Mouse (Mus musculus) lung, embryonic 14.5 days (tissue): ENCODE results near the gene Serinc5. TPM values are rescaled to one million over a fixed set of nuclear protein-coding genes. Genes with fewer than 3 reads are reported as not detected.

ENCODE experiments used
- ATAC-seq: fragments of 200-750 bp; cut with Nextera tagmentation; 2 replicates; pipeline ENCODE4 v1.8.0; 2017; ENCODE audit warnings: mild to moderate bottlenecking, moderate TSS enrichment, moderate library complexity; ENCODE audit not compliant: insufficient read depth
- DNase-seq: peaks from one replicate; pipeline ENCODE4 v3.0.0-alpha.2; 2015
- H3K27ac ChIP-seq: fragments of 300-500 bp; sonication (generic); 2 replicates; pipeline ENCODE4 v1.5.1; 2014; ENCODE audit warnings: low read depth, mild to moderate bottlenecking, moderate library complexity
- H3K27me3 ChIP-seq: fragments of 300-500 bp; sonication (generic); 2 replicates; pipeline ENCODE4 v1.6.1; 2014; ENCODE audit warnings: low read length, control low read depth; ENCODE audit not compliant: insufficient read depth
- H3K36me3 ChIP-seq: fragments of 300-500 bp; sonication (generic); 2 replicates; pipeline ENCODE4 v1.6.1; 2014; ENCODE audit warnings: control low read depth; ENCODE audit not compliant: insufficient read depth
- H3K4me1 ChIP-seq: fragments of 300-500 bp; sonication (generic); 2 replicates; pipeline ENCODE4 v1.6.1; 2014; ENCODE audit warnings: antibody characterized with exemption, control low read depth; ENCODE audit not compliant: insufficient read depth
- H3K4me2 ChIP-seq: fragments of 300-500 bp; sonication (generic); 2 replicates; pipeline ENCODE4 v1.6.1; 2014; ENCODE audit warnings: mild to moderate bottlenecking
- H3K4me3 ChIP-seq: fragments of 300-500 bp; sonication (generic); 2 replicates; pipeline ENCODE4 v1.5.1; 2014; ENCODE audit warnings: low read depth, low read length
- H3K9ac ChIP-seq: fragments of 300-500 bp; sonication (generic); 2 replicates; pipeline ENCODE4 v1.6.1; 2014
- H3K9me3 ChIP-seq: fragments of 300-500 bp; sonication (generic); 2 replicates; pipeline ENCODE4 v1.6.1; 2016; ENCODE audit warnings: low read depth, low read length, control low read depth
- CTCF ChIP-seq: IDR thresholded peaks from 2 replicates; pipeline ENCODE4 v1.5.1; 2016; ENCODE audit warnings: antibody characterized with exemption, low read depth
- WGBS: fragments of 180-500 bp; shearing (Covaris S2); extraction: QIAGEN DNeasy Blood & Tissue Kit; methylation state at CpG from one replicate; pipeline ENCODE4 v1.1.7; 2014; 5-methylcytosine and 5-hydroxymethylcytosine counted together
- polyA plus RNA-seq: library from polyadenylated mRNA; unstranded; fragments of >200 nt; fragmentation: Nextera tagmentation; extraction: Ambion mirVana; gene quantifications from 2 replicates; pipeline ENCODE4 v1.2.1, GENCODE M21; 2014

The Serinc5 gene
- polyA plus RNA-seq, 1 experiment from 2014 or later: 22.0 TPM

GRCm38 (mm10) chr13:92649111-92649510 is 38.2 kb downstream of the Serinc5 start:
- Histone ChIP-seq H3K9ac (no peak overlapping the region), H3K27me3 (no peaks in the 10 kb centered on the region), H3K27ac (no peak overlapping the region), H3K9me3 (no peaks in the 10 kb centered on the region), H3K4me3 (no peak overlapping the region), H3K36me3 (0 out of 2 replicates have a peak, but pooled peaks cover 2% of the 10 kb centered on the region), H3K4me1 (peaks cover 11% of the 10 kb centered on the region), H3K4me2 (no peak overlapping the region)
- DNase-seq: no peak
- no peak for TF ChIP-seq CTCF
- 82% methylated on average over 10 of the region's 10 CpGs for WGBS
- no peak for ATAC-seq

- WGBS: 8% methylated on average over 2 of the region's 2 CpGs
- Histone ChIP-seq H3K9me3 (no peaks in the 10 kb centered on the region), H3K9ac (no peak overlapping the region), H3K4me3 (no peak overlapping the region), H3K27me3 (no peaks in the 10 kb centered on the region), H3K4me1 (peaks cover 11% of the 10 kb centered on the region), H3K36me3 (0 out of 2 replicates have a peak, but pooled peaks cover 2% of the 10 kb centered on the region), H3K27ac (no peak overlapping the region; the same call in 1 of the 2 replicates), H3K4me2 (no peak overlapping the region)
- no peak for TF ChIP-seq CTCF
- peak; percentile 67; the same call in 1 of the 2 replicates for ATAC-seq
- DNase-seq: peak; percentile 62
These were observed 40.1 kb downstream of the Serinc5 start for GRCm38 (mm10) chr13:92650956-92651355.

GRCm38 (mm10) chr13:92652498-92652897 is 41.6 kb downstream of the Serinc5 start:
- no peaks in the 10 kb centered on the region for H3K9me3 ChIP-seq
- H3K27ac ChIP-seq: no peak overlapping the region
- peaks cover 11% of the 10 kb centered on the region for H3K4me1 ChIP-seq
- H3K4me3 ChIP-seq: no peak overlapping the region
- H3K27me3 ChIP-seq: no peaks in the 10 kb centered on the region
- ATAC-seq (no peak), DNase-seq (no peak)
- no peak for TF ChIP-seq CTCF
- no peak overlapping the region for H3K9ac ChIP-seq
- H3K4me2 ChIP-seq: no peak overlapping the region
- WGBS: 61% methylated on average over 2 of the region's 2 CpGs
- H3K36me3 ChIP-seq: 0 out of 2 replicates have a peak, but pooled peaks cover 2% of the 10 kb centered on the region

GRCm38 (mm10) chr13:92653283-92653682 is 42.4 kb downstream of the Serinc5 start:
- Histone ChIP-seq H3K9me3 (no peaks in the 10 kb centered on the region), H3K27ac (0 out of 2 replicates have a peak overlapping the region, but pooled peaks have one; percentile 16), H3K9ac (no peak overlapping the region), H3K4me1 (peaks cover 7% of the 10 kb centered on the region), H3K36me3 (0 out of 2 replicates have a peak, but pooled peaks cover 2% of the 10 kb centered on the region), H3K27me3 (no peaks in the 10 kb centered on the region), H3K4me3 (no peak overlapping the region), H3K4me2 (no peak overlapping the region)
- DNase-seq (peak; percentile 54), ATAC-seq (peak; percentile 76)
- 13% methylated on average over 5 of the region's 5 CpGs for WGBS
- TF ChIP-seq CTCF: no peak

GRCm38 (mm10) chr13:92656815-92657513 is 46.1 kb downstream of the Serinc5 start:
- Histone ChIP-seq H3K27ac (no peak overlapping the region), H3K9ac (no peak overlapping the region), H3K4me1 (peaks cover 4% of the 10 kb centered on the region; the same call in 1 of the 2 replicates), H3K4me2 (no peak overlapping the region), H3K4me3 (no peak overlapping the region), H3K9me3 (no peaks in the 10 kb centered on the region), H3K27me3 (no peaks in the 10 kb centered on the region), H3K36me3 (peaks cover 9% of the 10 kb centered on the region; the same call in 1 of the 2 replicates)
- 51% methylated on average over 4 of the region's 4 CpGs for WGBS
- DNase-seq: no peak
- ATAC-seq: no peak
- TF ChIP-seq CTCF: no peak

GRCm38 (mm10) chr13:92659611-92660010 is 48.7 kb downstream of the Serinc5 start:
- Histone ChIP-seq H3K27ac (no peak overlapping the region), H3K9ac (no peak overlapping the region), H3K4me3 (no peak overlapping the region), H3K4me2 (no peak overlapping the region), H3K36me3 (peaks cover 13% of the 10 kb centered on the region; the same call in 1 of the 2 replicates), H3K27me3 (no peaks in the 10 kb centered on the region), H3K9me3 (no peaks in the 10 kb centered on the region), H3K4me1 (no peaks in the 10 kb centered on the region; the same call in 1 of the 2 replicates)
- WGBS: 82% methylated on average over 3 of the region's 3 CpGs
- ATAC-seq (no peak), DNase-seq (no peak)
- TF ChIP-seq CTCF: no peak

- peak; percentile 62; the same call in 1 of the 2 replicates for ATAC-seq
- 53% methylated on average over 8 of the region's 8 CpGs for WGBS
- no peak overlapping the region for H3K4me2 ChIP-seq
- no peaks in the 10 kb centered on the region for H3K27me3 ChIP-seq
- peaks cover 13% of the 10 kb centered on the region; the same call in 1 of the 2 replicates for H3K36me3 ChIP-seq
- peak; percentile 28 for DNase-seq
- TF ChIP-seq CTCF: no peak
- no peak overlapping the region for H3K9ac ChIP-seq
- H3K9me3 ChIP-seq: no peaks in the 10 kb centered on the region
- no peaks in the 10 kb centered on the region; the same call in 1 of the 2 replicates for H3K4me1 ChIP-seq
- no peak overlapping the region for H3K4me3 ChIP-seq
- no peak overlapping the region for H3K27ac ChIP-seq
These were observed 51.8 kb downstream of the Serinc5 start for GRCm38 (mm10) chr13:92662555-92663286.
